Mouse (Mus musculus) NIH3T3 (cell line): ENCODE results near the gene Snx30.

ENCODE experiments used
- DNase-seq: peaks from one replicate; pipeline ENCODE4 v3.0.0-alpha.2; 2012; ENCODE audit warnings: low read depth

The Snx30 gene

DNA sequence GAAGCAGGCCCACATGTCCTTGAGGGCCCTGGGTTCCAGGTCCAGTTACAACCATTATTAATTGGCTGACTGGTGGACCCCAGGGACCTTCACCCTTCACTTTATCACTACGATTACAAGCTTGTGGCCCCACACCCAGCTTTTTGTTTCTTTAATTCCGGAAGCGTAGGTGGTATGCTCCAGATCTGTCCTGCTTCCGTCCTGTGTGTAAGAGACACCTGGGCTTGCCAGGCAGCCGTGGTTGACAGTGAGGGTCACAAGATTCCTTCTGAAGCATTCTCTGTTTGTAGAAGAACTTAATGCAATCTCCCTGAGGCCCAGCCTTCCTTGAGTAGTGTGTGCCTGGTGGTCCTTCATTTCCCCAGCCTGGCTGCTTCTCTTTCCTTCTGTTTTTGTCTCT lies 19.2 kb downstream of the Snx30 start:
- no peak for DNase-seq

DNA sequence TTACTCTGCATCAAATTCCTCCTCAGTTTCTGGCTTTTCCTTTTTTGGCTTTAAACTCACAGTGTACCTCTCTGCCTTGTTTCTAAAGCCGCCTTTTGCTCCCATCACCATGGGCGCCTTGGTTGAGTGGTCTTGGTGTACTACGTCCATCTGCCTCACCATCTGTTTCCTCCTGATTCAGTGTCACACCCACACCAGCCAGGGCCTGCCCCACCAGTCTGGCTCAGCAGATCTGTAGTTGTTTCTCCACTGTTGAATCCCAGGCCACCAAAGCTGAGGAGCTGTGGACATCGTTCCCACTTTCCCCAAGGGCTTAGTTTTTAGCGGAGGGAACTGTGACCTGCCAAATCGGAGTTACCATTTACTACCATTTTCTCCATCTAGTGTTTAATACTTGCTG lies 20.0 kb downstream of the Snx30 start:
- DNase-seq = no peak

DNA sequence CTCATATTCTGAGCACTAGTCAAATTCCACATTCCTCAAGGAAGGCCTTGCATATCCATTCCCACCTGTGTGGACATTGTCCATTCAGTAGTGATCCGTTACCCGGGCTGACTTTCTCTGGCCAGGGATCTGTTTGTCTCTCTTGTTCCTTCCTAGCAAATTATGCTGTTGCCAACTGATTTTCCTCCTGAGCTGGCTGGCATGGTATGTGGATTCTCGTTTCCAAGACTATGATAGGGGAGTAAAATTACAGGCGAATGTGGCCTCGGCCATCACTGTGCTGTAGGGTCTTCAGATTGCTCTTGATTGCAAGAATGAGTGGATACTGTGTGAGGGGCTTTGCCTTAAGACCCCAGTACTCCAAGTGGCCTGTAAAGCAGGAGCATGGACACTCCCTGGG lies 20.7 kb downstream of the Snx30 start:
- DNase-seq = no peak

DNA sequence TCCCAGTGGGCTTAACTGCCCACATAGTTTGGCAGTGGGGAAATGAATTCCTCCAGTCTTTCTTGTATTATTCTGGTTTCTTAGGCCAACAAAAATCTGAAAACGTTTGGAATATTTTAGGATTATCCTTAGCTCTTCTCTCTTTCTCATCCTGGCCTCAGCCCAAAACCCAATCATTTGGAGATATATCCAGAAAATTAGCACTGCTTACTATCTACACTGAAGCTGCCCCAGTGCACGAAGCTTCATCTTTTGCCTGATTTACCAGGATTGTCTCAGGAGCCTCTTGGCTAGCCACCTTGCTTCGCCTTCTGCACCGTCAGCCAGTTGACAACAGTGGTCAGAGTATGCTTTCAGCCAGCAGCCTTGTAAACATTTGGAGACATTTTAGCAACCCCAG lies 23.4 kb downstream of the Snx30 start:
- DNase-seq = no peak

DNA sequence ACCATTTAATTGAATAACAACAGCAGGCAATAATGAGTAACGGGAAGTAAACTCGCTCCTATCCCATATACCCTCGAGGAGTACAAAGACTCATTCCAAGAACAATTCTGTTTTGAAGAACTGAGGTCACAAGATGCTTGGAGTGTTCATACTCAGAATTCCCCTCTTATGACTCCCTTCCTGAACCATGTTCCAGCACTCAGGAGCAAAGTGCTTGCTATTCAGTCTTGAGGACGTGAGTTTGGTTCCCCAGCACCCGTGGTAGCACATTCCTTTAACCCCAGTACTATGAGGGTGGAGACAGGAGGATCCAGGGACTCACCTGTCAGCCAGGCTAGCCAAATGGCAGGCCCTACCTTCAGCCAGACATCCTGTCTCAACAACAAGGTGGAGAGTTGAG lies 25.4 kb downstream of the Snx30 start:
- DNase-seq = peak; percentile 47

DNA sequence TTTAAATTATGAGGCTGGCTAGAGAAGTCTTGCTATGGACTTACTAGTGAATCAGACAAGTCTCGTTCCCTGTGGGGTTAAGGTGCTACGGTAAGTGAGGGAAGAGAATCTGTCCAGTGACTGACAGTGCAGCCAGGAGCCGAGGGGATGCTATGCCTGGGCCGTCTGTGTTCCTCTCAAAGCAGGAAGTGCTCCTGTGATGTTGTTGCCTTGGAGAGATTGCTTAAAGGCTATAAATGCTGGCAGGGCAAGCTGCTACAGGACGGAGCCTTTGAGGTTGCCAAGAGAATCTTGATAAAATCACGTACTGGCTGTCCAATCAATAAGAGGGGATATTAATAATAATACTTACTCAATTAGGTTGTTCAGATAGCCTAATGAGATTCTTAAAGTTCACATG lies 27.2 kb downstream of the Snx30 start:
- DNase-seq = no peak

DNA sequence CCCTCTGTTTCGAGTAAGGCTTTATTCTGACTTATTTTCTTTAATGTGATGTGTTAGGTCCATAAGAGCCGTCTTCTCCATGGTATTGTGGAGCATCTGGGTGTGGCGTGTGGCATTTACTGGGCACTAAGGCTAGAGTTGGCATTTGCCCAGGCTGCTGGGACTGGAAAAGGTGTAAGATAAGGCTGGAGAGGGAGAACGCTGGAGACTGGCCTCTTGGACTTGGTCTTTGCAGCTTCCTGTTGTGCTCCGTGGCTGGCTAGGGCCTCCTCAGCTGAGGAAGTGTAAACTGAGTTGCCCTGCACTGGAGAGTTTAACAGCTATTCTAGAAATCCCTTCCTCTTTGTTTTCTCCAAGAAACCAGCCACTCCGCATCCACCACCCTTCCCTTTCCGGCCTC lies 32.0 kb downstream of the Snx30 start:
- DNase-seq = no peak

DNA sequence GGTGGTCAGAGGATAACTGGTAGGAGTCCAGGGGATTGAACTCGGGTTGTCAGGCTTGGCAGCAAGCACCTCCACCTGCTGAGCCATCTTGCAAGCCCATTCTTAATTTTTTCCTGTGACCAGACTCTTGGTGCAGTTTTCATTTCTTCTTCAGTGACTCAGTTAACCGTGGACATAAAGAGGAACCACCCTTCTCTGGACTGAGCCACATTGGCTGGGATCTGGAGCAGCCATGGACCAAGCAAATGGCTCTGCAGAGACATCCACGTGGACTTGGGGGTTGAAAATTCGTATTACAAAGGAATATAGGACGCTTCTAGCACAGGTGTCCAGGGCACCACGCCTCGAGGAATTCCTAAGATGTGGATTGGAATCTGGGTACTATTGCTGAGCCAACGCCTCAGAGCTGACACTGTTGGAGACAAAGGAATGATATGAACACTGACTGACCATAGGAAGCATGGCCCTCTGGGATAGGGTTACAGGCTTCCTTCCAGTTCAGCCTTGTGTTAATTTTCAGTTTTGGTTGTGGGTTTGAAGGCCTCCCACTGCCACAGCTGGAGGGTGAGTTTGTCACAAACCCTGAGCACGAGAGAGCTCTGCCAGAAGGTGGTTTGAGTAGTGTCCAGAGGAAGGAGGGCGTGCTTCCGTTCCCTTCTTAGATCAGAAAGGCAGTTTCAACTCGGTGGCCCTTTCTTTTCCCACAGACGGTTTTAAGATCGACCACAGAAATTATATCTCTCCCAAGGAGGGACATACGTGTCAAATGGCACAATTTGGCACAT lies 39.0 kb downstream of the Snx30 start:
- DNase-seq = no peak

DNA sequence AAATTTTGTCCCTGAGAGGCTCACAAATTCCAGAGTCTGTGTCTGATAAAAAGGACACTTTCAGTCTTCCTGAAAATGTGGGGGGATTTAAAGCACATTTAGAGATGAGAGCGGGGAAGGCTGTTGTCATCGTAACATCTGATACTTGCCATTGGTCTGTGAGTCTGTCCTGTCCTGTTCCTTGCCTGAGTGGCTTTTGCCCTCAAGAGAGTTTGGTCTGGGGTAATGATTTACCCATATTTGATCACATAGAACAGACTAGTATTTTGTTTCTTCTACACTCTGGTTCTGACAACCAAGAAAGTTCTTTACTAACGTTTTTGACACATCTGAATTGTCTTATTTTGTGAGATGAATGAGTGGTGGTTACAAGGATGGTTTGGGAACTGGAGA lies 39.6 kb downstream of the Snx30 start:
- DNase-seq = no peak

DNA sequence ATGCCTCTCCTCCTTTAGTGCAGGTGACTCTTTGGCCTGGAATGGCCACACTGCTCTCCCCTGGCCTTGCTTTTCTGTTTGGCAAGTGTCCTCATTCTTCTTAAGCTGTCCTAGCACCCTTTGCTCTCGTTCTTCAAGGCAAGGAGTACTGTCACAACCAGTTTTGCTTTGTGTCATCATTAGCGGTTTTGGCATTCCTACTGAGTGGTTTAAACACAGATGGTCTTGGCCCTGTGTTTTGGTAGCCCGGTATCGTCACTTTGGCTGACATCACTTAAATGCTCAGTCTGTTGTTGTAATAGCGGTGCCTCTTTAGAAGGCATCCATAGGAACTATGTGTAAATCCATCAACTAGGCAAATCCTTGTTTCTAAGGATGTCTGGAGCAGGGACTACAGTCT lies 41.8 kb downstream of the Snx30 start:
- no peak for DNase-seq

DNA sequence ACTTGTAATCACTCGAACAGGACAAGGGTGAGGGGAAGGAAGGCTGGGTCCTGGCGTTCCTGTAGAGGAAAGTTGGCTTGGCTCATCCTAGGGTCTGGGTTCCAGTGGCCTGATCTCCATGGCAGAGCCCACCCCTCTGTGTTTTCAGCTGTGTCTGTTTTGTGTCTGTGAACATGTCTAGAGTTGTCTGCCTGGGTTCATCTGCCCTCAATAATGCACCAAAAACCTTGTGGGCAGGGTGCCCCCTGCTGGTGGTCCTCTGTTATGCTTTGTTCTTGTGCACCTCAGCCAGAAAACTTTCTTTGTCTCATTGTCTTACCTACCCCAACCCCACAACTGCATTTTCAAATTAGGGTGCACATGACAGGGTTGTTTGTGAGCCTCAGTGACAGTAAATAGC lies 44.5 kb downstream of the Snx30 start:
- peak; percentile 87 for DNase-seq

DNA sequence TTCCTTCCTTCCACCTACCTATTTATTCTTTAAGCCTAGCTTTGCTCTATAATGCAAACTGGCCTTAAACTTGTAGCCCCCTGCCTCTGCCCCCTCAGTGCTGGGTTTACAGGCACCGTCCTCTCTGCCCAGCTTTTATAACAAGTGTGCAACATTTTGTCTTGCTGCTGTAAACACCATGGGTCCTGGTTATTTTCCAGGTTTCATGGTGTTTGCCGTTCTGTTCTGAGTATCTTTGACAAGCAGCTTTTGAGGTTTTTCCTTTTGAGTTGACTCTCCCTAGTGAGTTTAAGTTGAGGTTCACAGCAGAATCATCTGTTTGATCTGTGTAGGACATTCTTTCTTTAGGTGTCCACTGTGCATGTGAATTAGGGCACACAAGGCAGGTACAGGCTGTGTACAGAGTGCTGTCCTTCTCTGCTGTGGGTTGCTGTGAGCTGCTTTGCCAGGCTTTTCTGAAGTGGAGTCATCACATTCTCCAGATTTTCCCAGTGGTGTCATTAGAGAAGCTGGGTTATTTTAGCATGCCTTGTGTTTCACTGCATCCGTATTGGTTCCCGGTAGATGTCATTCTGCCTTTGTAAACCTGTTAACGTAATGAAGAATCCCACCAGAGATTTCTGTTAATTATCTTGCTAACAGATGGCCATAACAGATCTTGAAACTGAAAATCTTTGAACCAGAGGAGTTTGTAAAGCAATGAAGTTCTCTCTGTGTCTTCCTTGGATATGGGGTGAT lies 45.4 kb downstream of the Snx30 start:
- DNase-seq = no peak

DNA sequence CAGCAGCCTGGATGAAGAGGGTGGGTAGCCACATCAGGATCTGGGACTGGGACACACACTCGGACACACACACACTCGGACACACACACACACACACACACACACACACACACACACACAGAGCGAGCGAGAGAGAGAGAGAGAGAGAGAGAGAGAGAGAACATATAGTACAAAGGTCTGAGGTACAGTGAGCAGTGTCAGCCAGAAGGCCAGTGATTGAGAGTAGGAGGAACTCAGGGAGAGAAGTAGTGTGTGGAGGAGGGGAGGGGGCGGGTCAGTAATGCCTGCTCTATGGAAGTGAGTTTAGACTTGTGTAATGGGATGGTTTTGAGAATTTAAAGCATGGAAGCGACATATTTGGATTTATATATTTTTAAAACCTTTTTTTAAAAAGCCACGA lies 47.5 kb downstream of the Snx30 start:
- no peak for DNase-seq

DNA sequence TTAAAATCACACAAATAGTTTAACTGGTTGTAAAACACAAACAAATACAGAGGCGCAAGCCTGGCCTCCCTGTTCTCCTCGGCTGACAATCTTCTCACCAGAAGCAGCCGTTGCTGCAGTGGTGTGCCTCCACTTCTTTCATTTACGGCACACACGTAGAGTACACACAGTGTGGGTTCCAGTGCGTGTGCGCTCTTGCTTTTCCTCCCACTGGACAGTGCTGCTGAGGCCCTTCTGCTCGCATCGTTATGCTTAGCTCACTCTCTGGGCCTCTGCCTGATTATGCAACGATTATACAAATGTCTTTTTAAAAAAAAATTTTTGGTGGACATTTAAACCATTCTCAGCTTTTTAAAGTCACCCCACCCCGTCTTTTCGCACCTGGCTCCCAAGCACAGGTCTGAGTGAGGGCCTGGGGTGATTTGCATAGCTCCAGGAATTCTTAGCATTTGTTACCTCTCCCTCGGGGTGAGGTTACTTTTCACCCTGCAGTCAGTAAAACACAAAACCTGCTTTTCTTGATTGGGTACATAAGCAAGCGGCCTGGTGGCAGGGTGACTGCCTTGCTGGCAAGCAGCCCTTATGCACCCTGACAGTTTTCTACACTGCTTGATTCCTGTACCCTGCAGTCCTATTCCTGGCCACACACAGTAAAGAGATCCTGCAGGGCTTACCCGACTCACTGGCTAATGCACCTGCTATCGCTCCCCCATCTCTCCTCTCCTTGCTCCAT lies 54.2 kb downstream of the Snx30 start:
- DNase-seq = no peak

DNA sequence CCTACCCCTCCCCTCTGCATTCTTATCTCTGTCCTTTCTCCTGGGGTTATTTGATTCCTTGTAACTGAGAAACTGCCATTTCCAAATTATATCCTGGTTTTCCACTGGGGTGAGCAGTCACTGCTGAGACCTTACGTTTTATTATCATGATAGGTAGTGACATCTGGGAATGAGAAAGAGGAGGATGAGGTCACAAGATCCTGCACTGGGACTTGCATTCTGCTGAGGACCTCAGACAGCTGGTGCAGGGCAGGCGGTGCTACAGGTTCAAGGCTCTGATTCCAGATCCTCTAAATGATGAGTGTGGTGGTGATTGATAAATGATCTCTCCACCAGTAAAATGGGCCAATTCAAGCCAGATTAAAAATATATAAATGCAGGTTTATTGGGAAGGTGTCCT lies 54.8 kb downstream of the Snx30 start:
- no peak for DNase-seq

DNA sequence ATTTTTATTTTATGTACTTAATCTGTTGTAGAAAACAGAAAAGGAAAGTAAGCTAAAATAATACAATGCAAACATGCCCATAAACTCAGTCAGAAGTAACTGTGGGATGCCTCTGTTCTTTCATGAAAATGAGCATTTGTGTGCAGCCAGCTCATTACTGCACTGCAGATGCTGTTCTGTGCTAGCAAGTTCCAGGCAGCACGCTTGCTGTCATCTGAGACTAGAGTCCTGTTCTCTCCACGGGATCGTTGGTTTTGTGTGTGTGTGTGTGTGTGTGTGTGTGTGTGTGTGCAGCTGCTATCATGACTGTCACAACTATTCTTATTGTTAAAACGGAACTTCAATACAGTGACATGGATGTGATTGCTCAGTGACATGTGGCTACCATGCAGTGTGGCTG lies 56.2 kb downstream of the Snx30 start:
- DNase-seq = no peak

DNA sequence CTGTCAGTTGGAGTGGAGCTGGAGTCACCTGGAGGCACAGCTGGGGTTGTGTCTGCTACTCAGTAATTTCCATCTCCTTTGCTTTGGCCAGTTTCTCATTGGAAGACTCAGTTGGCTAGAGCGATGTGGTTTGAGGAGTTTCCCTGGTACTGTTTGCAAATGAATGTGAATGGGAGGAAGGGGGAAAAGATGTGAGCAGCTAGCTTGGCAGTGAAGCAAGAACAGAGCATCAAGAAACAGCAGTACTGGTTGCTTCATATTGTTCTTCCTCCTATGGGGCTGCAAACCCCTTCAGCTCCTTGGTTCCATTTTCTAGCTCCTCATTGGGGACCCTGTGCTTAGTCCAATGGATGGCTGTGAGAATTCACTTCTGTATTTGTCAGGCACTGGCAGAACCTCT lies 56.7 kb downstream of the Snx30 start:
- DNase-seq = no peak

DNA sequence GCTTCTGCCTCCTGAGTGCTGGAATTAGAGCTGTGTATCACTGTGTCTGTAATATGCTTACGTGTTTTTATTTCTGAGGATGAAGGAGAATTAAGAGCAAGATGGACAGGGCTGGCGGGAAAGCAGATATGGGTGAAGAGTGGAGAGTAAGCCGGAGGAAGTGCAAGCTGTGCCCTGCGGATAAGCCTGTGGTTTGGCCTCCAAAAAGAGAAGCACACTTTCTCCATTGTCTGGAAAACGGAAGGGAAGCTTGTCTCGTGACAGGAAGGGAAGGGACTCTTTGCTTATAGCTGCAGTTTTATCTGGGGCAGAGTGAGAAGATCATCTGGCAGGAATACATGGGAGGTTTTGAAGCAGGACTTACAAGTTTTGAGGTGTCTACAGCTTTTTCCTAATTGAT lies 58.2 kb downstream of the Snx30 start:
- no peak for DNase-seq

DNA sequence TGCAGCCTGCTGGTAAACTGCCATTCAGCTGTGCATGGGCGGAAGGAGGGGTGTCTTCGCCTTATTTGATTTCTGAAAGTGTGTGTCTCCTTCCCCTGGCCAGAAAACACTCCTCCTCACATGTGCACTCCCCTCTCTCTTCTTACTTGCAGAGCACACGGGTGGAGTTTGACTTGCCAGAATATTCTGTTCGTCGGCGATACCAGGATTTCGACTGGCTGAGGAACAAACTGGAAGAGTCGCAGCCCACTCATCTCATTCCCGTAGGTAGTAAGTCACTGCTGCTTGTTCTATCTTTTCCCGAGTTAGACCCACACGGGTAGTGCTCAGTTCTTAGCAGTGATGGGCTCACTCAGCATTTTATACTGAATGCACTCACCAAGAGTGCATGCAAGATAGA lies 62.4 kb downstream of the Snx30 start:
- no peak for DNase-seq

DNA sequence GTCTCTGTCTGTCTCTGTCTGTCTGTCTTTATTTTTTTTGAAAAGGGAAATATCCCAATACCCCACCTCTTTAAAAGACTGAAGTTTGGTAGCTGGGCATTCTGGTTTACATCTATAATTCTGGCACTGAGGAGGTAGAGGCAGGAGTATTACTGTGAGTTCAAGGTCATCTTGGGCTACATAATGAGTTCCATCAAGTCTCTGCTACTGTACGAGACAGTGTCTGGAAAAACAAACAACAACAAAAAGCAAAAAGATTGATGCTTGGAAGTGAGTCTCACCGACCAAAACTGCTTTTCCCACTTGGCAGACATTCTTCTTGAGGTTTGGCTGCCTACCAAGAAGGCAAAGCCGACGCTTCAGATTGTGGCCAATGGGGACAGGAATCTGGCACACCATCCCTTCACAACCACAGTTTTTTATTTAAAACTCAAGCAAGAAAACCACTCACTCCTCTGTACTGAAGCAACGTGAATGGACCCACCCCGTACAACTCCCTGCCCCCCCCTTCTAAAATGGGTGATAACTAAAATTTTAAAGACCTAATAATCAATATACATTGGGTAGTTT lies 63.9 kb downstream of the Snx30 start:
- DNase-seq = peak; percentile 98

DNA sequence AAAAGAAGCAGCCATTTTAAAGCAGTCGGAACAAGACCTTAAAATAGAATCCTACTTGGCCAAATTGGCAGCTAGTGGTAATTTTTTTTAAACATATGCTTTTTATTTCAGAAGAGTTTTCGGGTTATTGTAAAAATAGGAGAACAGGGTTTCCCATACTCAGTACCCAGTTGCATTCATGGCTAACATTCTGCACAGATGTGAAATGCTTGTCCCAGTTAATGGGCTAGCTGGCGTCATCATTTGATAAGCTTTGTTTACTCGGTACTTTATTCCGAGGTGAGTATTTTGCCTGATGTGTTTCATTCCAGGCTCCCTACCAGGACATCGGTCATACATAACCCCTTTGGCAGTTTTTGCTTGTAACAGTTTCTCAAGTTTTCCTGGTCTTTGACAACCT lies 64.8 kb downstream of the Snx30 start:
- peak; percentile 74 for DNase-seq

DNA sequence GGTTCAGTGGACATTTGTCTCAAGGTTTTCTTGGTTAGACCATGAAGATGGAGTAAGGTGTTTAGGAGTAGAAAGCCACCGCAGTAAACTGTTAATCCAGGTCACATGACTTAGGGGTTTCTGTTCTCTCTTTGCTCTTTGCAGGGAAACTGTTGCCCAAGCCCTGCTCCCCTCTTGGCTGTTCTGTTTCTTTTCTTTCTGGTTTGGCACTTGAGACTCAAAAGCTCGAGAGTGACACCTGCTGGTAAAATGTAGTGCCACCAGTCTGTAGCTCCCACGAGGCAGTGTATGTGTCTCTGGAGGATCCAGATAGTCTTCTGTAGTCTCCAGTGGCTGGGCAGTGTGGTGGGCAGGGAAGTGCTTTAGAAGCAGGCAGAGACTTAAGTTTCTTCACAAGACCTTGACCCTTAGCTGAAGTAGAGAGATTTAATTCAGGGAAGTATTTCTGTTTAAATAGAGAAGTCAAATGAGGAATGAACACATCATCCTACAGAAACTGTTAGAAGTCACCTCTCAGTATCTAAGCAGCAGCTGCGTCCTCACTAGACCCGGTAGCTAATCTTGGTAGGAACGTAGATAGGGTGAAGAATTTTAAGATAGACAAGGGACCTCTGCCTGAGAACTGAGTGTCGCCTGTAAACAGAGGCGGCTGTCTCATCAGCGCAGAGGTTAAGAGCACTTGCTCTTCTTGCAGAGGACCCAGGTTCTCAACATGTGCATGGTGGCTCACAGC lies 65.4 kb downstream of the Snx30 start:
- DNase-seq = peak; percentile 97
